Mouse (Mus musculus): ENCODE results near the gene Tmem39b. TPM values are rescaled to one million over a fixed set of nuclear protein-coding genes. Genes with fewer than 3 reads are reported as not detected.
A peak's percentile ranks its signal among the peaks of the same experiment; 100 is the strongest.
"Not testable (repeated sequence)": the region's sequence is repeated elsewhere in the genome, so short reads cannot be mapped to it uniquely, and the experiment has no call there.

The Tmem39b gene
- 18.1 and 20.9 TPM in 2 replicates for polyA plus RNA-seq (2015; fragmentation: Nextera tagmentation; extraction: Ambion mirVana)

- peak within 1 kb of the TSS; percentile 98 for H3K27ac ChIP-seq
- peaks cover 17% of the 10 kb centered on the region for H3K36me3 ChIP-seq (replicated peaks)
- H3K9me3 ChIP-seq = no peaks in the 10 kb centered on the region
- peak; percentile 90 for ATAC-seq (replicated peaks)
- peak within 1 kb of the TSS; percentile 71 for H3K9ac ChIP-seq
- peak within 1 kb of the TSS; percentile 68 for H3K4me3 ChIP-seq
- no peaks in the 10 kb centered on the region for H3K27me3 ChIP-seq (replicated peaks)
- peak within 1 kb of the TSS; percentile 53 for H3K4me2 ChIP-seq
- H3K4me1 ChIP-seq = peaks cover 24% of the 10 kb centered on the region
- WGBS = under 1% methylated on average over 56 of the region's 57 CpGs
Measured at GRCm38 (mm10) chr4:129696158-129696985, at the start of gene Tmem39b. TSS of gene Tmem39b (minus strand) at chr4:129696838.

- H3K9ac ChIP-seq = no peak overlapping the region
- no peak overlapping the region for H3K4me2 ChIP-seq
- ATAC-seq (replicated peaks) = no peak
- 57% methylated on average over 1 of the region's 1 CpGs for WGBS
- H3K36me3 ChIP-seq (replicated peaks) = no peaks in the 10 kb centered on the region
- no peaks in the 10 kb centered on the region for H3K9me3 ChIP-seq
- no peaks in the 10 kb centered on the region for H3K27me3 ChIP-seq (replicated peaks)
- H3K4me1 ChIP-seq = peaks cover 10% of the 10 kb centered on the region
- H3K4me3 ChIP-seq = no peak overlapping the region
- no peak overlapping the region for H3K27ac ChIP-seq
Measured at GRCm38 (mm10) chr4:129746106-129746505, 49.5 kb upstream of the Tmem39b start.

GRCm38 (mm10) chr4:129743494-129743893 lies 46.9 kb upstream of the Tmem39b start:
- no peaks in the 10 kb centered on the region for H3K9me3 ChIP-seq
- no peaks in the 10 kb centered on the region for H3K27me3 ChIP-seq (replicated peaks)
- 53% methylated on average over 2 of the region's 2 CpGs for WGBS
- peaks cover 30% of the 10 kb centered on the region for H3K4me1 ChIP-seq
- H3K27ac ChIP-seq = peak overlapping the region; percentile 99
- H3K9ac ChIP-seq = peak overlapping the region; percentile 90; the same call in 1 of the 2 replicates
- peak overlapping the region; percentile 75 for H3K4me2 ChIP-seq
- ATAC-seq (replicated peaks) = no peak
- H3K36me3 ChIP-seq (replicated peaks) = no peaks in the 10 kb centered on the region
- H3K4me3 ChIP-seq = peak overlapping the region; percentile 84

- H3K4me1 ChIP-seq = peaks cover 31% of the 10 kb centered on the region
- H3K4me3 ChIP-seq = peak overlapping the region; percentile 84
- H3K27me3 ChIP-seq (replicated peaks) = no peaks in the 10 kb centered on the region
- WGBS = 6% methylated on average over 7 of the region's 7 CpGs
- H3K27ac ChIP-seq = peak overlapping the region; percentile 99
- peak overlapping the region; percentile 90 for H3K9ac ChIP-seq
- peak overlapping the region; percentile 75 for H3K4me2 ChIP-seq
- ATAC-seq (replicated peaks) = no peak
- no peaks in the 10 kb centered on the region for H3K9me3 ChIP-seq
- no peaks in the 10 kb centered on the region for H3K36me3 ChIP-seq (replicated peaks)
Measured at GRCm38 (mm10) chr4:129743010-129743390, 46.4 kb upstream of the Tmem39b start.

- under 1% methylated on average over 74 of the region's 76 CpGs for WGBS
- peak within 1 kb of the TSS; percentile 75 for H3K4me2 ChIP-seq
Measured at GRCm38 (mm10) chr4:129742232-129743009, 45.8 kb upstream of the Tmem39b start, which contains the start of gene Khdrbs1. TSS of gene Khdrbs1 (minus strand) at chr4:129742303.

GRCm38 (mm10) chr4:129741974-129742231 lies 45.3 kb upstream of the Tmem39b start:
- Histone ChIP-seq H3K4me3 (peak overlapping the region; percentile 84), H3K27ac (peak overlapping the region; percentile 95), H3K27me3 (replicated peaks) (no peaks in the 10 kb centered on the region), H3K4me1 (peaks cover 40% of the 10 kb centered on the region), H3K4me2 (peak overlapping the region; percentile 73), H3K36me3 (replicated peaks) (no peaks in the 10 kb centered on the region), H3K9ac (peak overlapping the region; percentile 87), H3K9me3 (no peaks in the 10 kb centered on the region)
- ATAC-seq (replicated peaks) = peak; percentile 68; the same call in 1 of the 2 replicates
- 1% methylated on average over 28 of the region's 34 CpGs for WGBS

More at GRCm38 (mm10) chr4:129742232-129743009, 45.8 kb upstream of the Tmem39b start, which contains the start of gene Khdrbs1:
- peak within 1 kb of the TSS; percentile 84 for H3K4me3 ChIP-seq
- peak within 1 kb of the TSS; percentile 99 for H3K27ac ChIP-seq
- H3K9ac ChIP-seq = peak within 1 kb of the TSS; percentile 90
- ATAC-seq (replicated peaks) = peak; percentile 93
- H3K9me3 ChIP-seq = no peaks in the 10 kb centered on the region
- peaks cover 35% of the 10 kb centered on the region for H3K4me1 ChIP-seq
- H3K27me3 ChIP-seq (replicated peaks) = no peaks in the 10 kb centered on the region
- H3K36me3 ChIP-seq (replicated peaks) = no peaks in the 10 kb centered on the region

- no peaks in the 10 kb centered on the region for H3K27me3 ChIP-seq (replicated peaks)
- peak; percentile 59 for ATAC-seq (replicated peaks)
- no peaks in the 10 kb centered on the region for H3K36me3 ChIP-seq (replicated peaks)
- H3K4me3 ChIP-seq = peak overlapping the region; percentile 84
- H3K27ac ChIP-seq = peak overlapping the region; percentile 95
- H3K9ac ChIP-seq = peak overlapping the region; percentile 87
- peaks cover 41% of the 10 kb centered on the region for H3K4me1 ChIP-seq
- H3K9me3 ChIP-seq = no peaks in the 10 kb centered on the region
- WGBS = under 1% methylated on average over 62 of the region's 62 CpGs
- peak overlapping the region; percentile 73 for H3K4me2 ChIP-seq
Measured at GRCm38 (mm10) chr4:129741251-129741973, 44.8 kb upstream of the Tmem39b start.

- H3K27me3 ChIP-seq (replicated peaks) = no peaks in the 10 kb centered on the region
- H3K36me3 ChIP-seq (replicated peaks) = 0 out of 2 replicates have a peak, but pooled peaks cover 3% of the 10 kb centered on the region
- H3K9ac ChIP-seq = no peak overlapping the region
- 77% methylated on average over 4 of the region's 4 CpGs for WGBS
- peak overlapping the region; percentile 84 for H3K4me3 ChIP-seq
- ATAC-seq (replicated peaks) = no peak
- H3K27ac ChIP-seq = no peak overlapping the region
- H3K9me3 ChIP-seq = no peaks in the 10 kb centered on the region
- H3K4me2 ChIP-seq = peak overlapping the region; percentile 73
- peaks cover 48% of the 10 kb centered on the region for H3K4me1 ChIP-seq
Measured at GRCm38 (mm10) chr4:129739111-129739645, 42.5 kb upstream of the Tmem39b start.

GRCm38 (mm10) chr4:129736173-129736572 lies 39.5 kb upstream of the Tmem39b start:
- Histone ChIP-seq H3K27ac (no peak overlapping the region), H3K9me3 (no peaks in the 10 kb centered on the region), H3K4me2 (no peak overlapping the region), H3K9ac (no peak overlapping the region), H3K36me3 (replicated peaks) (0 out of 2 replicates have a peak, but pooled peaks cover 3% of the 10 kb centered on the region), H3K4me3 (no peak overlapping the region), H3K4me1 (peaks cover 50% of the 10 kb centered on the region), H3K27me3 (replicated peaks) (no peaks in the 10 kb centered on the region)
- 93% methylated on average over 1 of the region's 1 CpGs for WGBS
- no peak for ATAC-seq (replicated peaks)

GRCm38 (mm10) chr4:129735485-129735884 lies 38.8 kb upstream of the Tmem39b start:
- not testable (repeated sequence) for H3K4me2 ChIP-seq; H3K4me3 ChIP-seq; ATAC-seq (replicated peaks); H3K27ac ChIP-seq; H3K9me3 ChIP-seq; H3K36me3 ChIP-seq (replicated peaks); H3K27me3 ChIP-seq (replicated peaks); H3K9ac ChIP-seq
- WGBS = 95% methylated on average over 4 of the region's 4 CpGs
- H3K4me1 ChIP-seq = peaks cover 50% of the 10 kb centered on the region

- Histone ChIP-seq H3K36me3 (replicated peaks) (peaks cover 12% of the 10 kb centered on the region), H3K27me3 (replicated peaks) (no peaks in the 10 kb centered on the region), H3K9me3 (no peaks in the 10 kb centered on the region), H3K4me1 (peaks cover 20% of the 10 kb centered on the region), H3K4me2 (no peak overlapping the region), H3K4me3 (no peak overlapping the region), H3K9ac (no peak overlapping the region), H3K27ac (no peak overlapping the region)
- 90% methylated on average over 5 of the region's 5 CpGs for WGBS
- ATAC-seq (replicated peaks) = no peak
Measured at GRCm38 (mm10) chr4:129731423-129731822, 34.8 kb upstream of the Tmem39b start.
